In the genomic region with DNA sequence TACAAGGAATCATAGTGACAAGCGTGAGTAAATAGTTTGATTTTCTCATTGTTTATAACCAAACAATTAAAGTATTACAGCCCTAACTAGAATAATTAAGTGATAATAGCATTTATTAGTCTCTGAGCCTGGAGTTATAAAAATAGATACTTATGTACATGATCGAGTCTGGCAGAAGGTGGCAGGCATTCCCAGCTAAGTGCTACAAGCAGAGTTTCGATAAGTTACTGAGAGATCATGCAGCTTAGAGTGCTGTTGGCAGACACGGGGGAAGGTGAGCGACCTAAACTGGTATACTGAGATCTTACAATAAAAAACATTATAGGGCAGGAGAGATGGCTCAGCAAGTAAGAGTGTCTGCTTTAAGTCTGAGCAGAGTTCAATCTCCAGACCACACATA, we compare ENCODE assay signal across 24 mouse cellular contexts. TPM values are rescaled to one million over a fixed set of nuclear protein-coding genes. Genes with fewer than 3 reads are reported as not detected.
A peak's percentile ranks its signal among the peaks of the same experiment; 100 is the strongest.
DNase-seq lines count a peak whose midpoint lies in the region; ATAC-seq and TF ChIP-seq lines count a peak whose summit lies in the region.
"Had no signal": no experiment of that assay in that cellular context is flagged by ENCODE, and none has a peak within 500 bp of the region (broad histone marks: within the 10 kb centered on the region; RNA-seq: fewer than 3 reads in every experiment).

No protein-coding gene starts in this region.

- H3K36me3 ChIP-seq in heart, adult 2 months (ENCODE audit: control insufficient read depth, insufficient read depth, low read length), result no peaks in the 10 kb centered on the region
- H3K36me3 ChIP-seq in midbrain, embryonic 15.5 days (replicated peaks), result no peaks in the 10 kb centered on the region
- no peaks in the 10 kb centered on the region for H3K36me3 ChIP-seq in midbrain, embryonic 14.5 days (ENCODE audit: control insufficient read depth, insufficient read depth, low read length)
- no peaks in the 10 kb centered on the region for H3K36me3 ChIP-seq in heart, embryonic 16.5 days (ENCODE audit: control insufficient read depth, insufficient read depth)
- H3K36me3 ChIP-seq: forebrain, embryonic 10.5 days; intestine, embryonic 15.5 days; kidney, embryonic 15.5 days; liver, embryonic 15.5 days; lung, embryonic 15.5 days had no signal

- intact Hi-C loops in heart, adult 2 months (cut with DNase I), result loop anchor here (2.0 kb wide), 1 partner anchor 109 kb away; no protein-coding TSS in a partner anchor

- 0 out of 2 replicates have a peak, but pooled peaks have one; percentile 21 for TF ChIP-seq EP300 in heart, adult 2 months (IDR thresholded peaks at IDR 0.05; ENCODE audit: insufficient read depth, low read depth, low read length)

- H3K4me3 ChIP-seq in heart, adult 2 months, result no peak overlapping the region
- H3K4me3 ChIP-seq in midbrain, embryonic 15.5 days, result no peak overlapping the region
- H3K4me3 ChIP-seq in midbrain, embryonic 14.5 days (replicated peaks; ENCODE audit: low read depth, low read length), result no peak overlapping the region
- no peak overlapping the region for H3K4me3 ChIP-seq in heart, embryonic 16.5 days (ENCODE audit: low read length)
- H3K4me3 ChIP-seq: forebrain, embryonic 10.5 days; intestine, embryonic 15.5 days; kidney, embryonic 15.5 days; left cerebral cortex, adult 2 months; liver, embryonic 15.5 days; lung, embryonic 15.5 days had no signal

- H3K27ac ChIP-seq in heart, adult 2 months, result peak overlapping the region; percentile 42
- H3K27ac ChIP-seq in midbrain, embryonic 15.5 days, result no peak overlapping the region
- no peak overlapping the region for H3K27ac ChIP-seq in midbrain, embryonic 14.5 days (replicated peaks; ENCODE audit: low read depth, low read length)
- H3K27ac ChIP-seq in heart, embryonic 16.5 days (ENCODE audit: low read length), result peak overlapping the region; percentile 79
- H3K27ac ChIP-seq: forebrain, embryonic 10.5 days; intestine, embryonic 15.5 days; left cerebral cortex, adult 2 months; liver, embryonic 15.5 days; lung, embryonic 15.5 days had no signal

- H3K79me2 ChIP-seq in heart, adult 2 months (replicated peaks; ENCODE audit: control insufficient read depth, insufficient read depth, low read length), result no peaks in the 10 kb centered on the region

- DNase-seq in heart, adult 2 months, result peak in 1 of 2 experiments; percentile 41
- no peak for DNase-seq in heart, adult 8-10 months (ENCODE audit: low spot score)
- no peak for DNase-seq in midbrain, embryonic 14.5 days
- no peak for DNase-seq in right cerebral cortex, postnatal 4 days
- DNase-seq: adrenal gland, adult 8-10 months; cerebellum, adult 11-12 months; cerebellum, postnatal 10 days; gastrocnemius, postnatal 10 days; kidney, postnatal 36 days; lung, postnatal 4 days; thymus, adult 2 months; thymus, postnatal 4 days had no signal

- peaks cover 1% of the 10 kb centered on the region for H3K4me1 ChIP-seq in heart, adult 2 months (ENCODE audit: control insufficient read depth, insufficient read depth, low read length)
- peaks cover 18% of the 10 kb centered on the region for H3K4me1 ChIP-seq in midbrain, embryonic 15.5 days
- H3K4me1 ChIP-seq in midbrain, embryonic 14.5 days (ENCODE audit: control insufficient read depth, insufficient read depth, low read length), result peaks cover 14% of the 10 kb centered on the region
- H3K4me1 ChIP-seq in heart, embryonic 16.5 days (ENCODE audit: control insufficient read depth, insufficient read depth, low read length), result peaks cover 28% of the 10 kb centered on the region

- H3K9ac ChIP-seq in heart, adult 2 months (ENCODE audit: low read depth, low read length), result no peak overlapping the region
- no peak overlapping the region for H3K9ac ChIP-seq in midbrain, embryonic 15.5 days
- no peak overlapping the region for H3K9ac ChIP-seq in midbrain, embryonic 14.5 days (replicated peaks; ENCODE audit: low read length)
- no peak overlapping the region for H3K9ac ChIP-seq in heart, embryonic 16.5 days (ENCODE audit: low read length)
- H3K9ac ChIP-seq: intestine, embryonic 15.5 days; kidney, embryonic 15.5 days; liver, embryonic 15.5 days; lung, embryonic 15.5 days had no signal

- H3K27me3 ChIP-seq in heart, adult 2 months (ENCODE audit: control insufficient read depth, insufficient read depth, low read length), result no peaks in the 10 kb centered on the region
- no peaks in the 10 kb centered on the region for H3K27me3 ChIP-seq in midbrain, embryonic 15.5 days (replicated peaks)
- H3K27me3 ChIP-seq in midbrain, embryonic 14.5 days (ENCODE audit: control insufficient read depth, insufficient read depth, low read length), result no peaks in the 10 kb centered on the region
- no peaks in the 10 kb centered on the region for H3K27me3 ChIP-seq in heart, embryonic 16.5 days (ENCODE audit: control insufficient read depth, insufficient read depth, low read length)
- H3K27me3 ChIP-seq: intestine, embryonic 15.5 days had no signal

- 48% methylated on average over 5 of the region's 5 CpGs for WGBS in heart, adult 2 months
- 69% methylated on average over 5 of the region's 5 CpGs for WGBS in midbrain, embryonic 15.5 days
- 76% methylated on average over 5 of the region's 5 CpGs for WGBS in midbrain, embryonic 14.5 days
- 32% methylated on average over 5 of the region's 5 CpGs for WGBS in heart, embryonic 16.5 days

- TF ChIP-seq CTCF in heart, adult 2 months (IDR thresholded peaks at IDR 0.05), result no peak

- 0 out of 2 replicates have a peak overlapping the region, but pooled peaks have one; percentile 90 for H3K4me2 ChIP-seq in midbrain, embryonic 15.5 days
- no peak overlapping the region for H3K4me2 ChIP-seq in midbrain, embryonic 14.5 days (ENCODE audit: low read length)
- peak overlapping the region; percentile 41 for H3K4me2 ChIP-seq in heart, embryonic 16.5 days (ENCODE audit: low read depth, low read length)
- H3K4me2 ChIP-seq: intestine, embryonic 15.5 days; kidney, embryonic 15.5 days; liver, embryonic 15.5 days; lung, embryonic 15.5 days had no signal

- TF ChIP-seq POLR2A in heart, adult 2 months (IDR thresholded peaks at IDR 0.05; ENCODE audit: insufficient read depth, low read depth, low read length), result no peak

- no peaks in the 10 kb centered on the region for H3K9me3 ChIP-seq in midbrain, embryonic 15.5 days
- H3K9me3 ChIP-seq in midbrain, embryonic 14.5 days (ENCODE audit: control insufficient read depth, low read length), result no peaks in the 10 kb centered on the region
- no peaks in the 10 kb centered on the region for H3K9me3 ChIP-seq in heart, embryonic 16.5 days (replicated peaks; ENCODE audit: control insufficient read depth, low read length)
- H3K9me3 ChIP-seq: forebrain, embryonic 10.5 days; intestine, embryonic 15.5 days; kidney, embryonic 15.5 days; liver, embryonic 15.5 days; lung, embryonic 15.5 days had no signal

- no peak for ATAC-seq in midbrain, embryonic 15.5 days (replicated peaks)
- ATAC-seq in midbrain, embryonic 14.5 days (ENCODE audit: low FRiP score, low TSS enrichment), result no peak
- no peak for ATAC-seq in heart, embryonic 16.5 days (replicated peaks; ENCODE audit: extremely low read depth, insufficient read depth, low FRiP score)
- ATAC-seq in activated CD4-positive, CD25-positive, alpha-beta regulatory T cell, adult 4 months, result no peak
- ATAC-seq: forebrain, embryonic 16.5 days; hindbrain, embryonic 16.5 days; intestine, embryonic 15.5 days; Patski had no signal

RNA-seq across cellular contexts. Expression of a gene that starts 3.9 kb away (rescaled TPM):
- total RNA-seq in heart, adult 2 months (2021), result 10 to 100 TPM; 16.6 to 18.8 TPM
- polyA plus RNA-seq in heart, adult 2 months (2012; rRNA removed), result 9.1 and 9.7 TPM in 2 replicates
- total RNA-seq in heart, adult 8-10 months (2022), result 10 to 100 TPM; 16.7 to 21.1 (median 18.0) TPM
- polyA plus RNA-seq in midbrain, embryonic 15.5 days (2015; fragmentation: Nextera tagmentation; extraction: Ambion mirVana), result 25.0 and 26.9 TPM in 2 replicates
- polyA plus RNA-seq in midbrain, embryonic 14.5 days (2014; fragmentation: Nextera tagmentation; extraction: Ambion mirVana), result 28.9 and 30.1 TPM in 2 replicates
- 19.2 and 21.8 TPM in 2 replicates for polyA plus RNA-seq in heart, embryonic 16.5 days (2015; fragmentation: Nextera tagmentation; extraction: Ambion mirVana)
- 1 to 10 TPM in 1 of 2 experiments, under 1 TPM in 1; 0.76 to 1.0 TPM for polyA plus RNA-seq in activated CD4-positive, CD25-positive, alpha-beta regulatory T cell, adult 4 months (2017; shearing (Covaris generic))

RNA-seq across cellular contexts. Expression of a gene that starts 36.6 kb away (rescaled TPM):
- total RNA-seq in heart, adult 2 months (2021), result 10 to 100 TPM; 11.9 to 13.6 TPM
- 17.2 and 26.1 TPM in 2 replicates for polyA plus RNA-seq in heart, adult 2 months (2012; rRNA removed)
- 10 to 100 TPM; 12.8 to 16.3 (median 14.9) TPM for total RNA-seq in heart, adult 8-10 months (2022)
- polyA plus RNA-seq in midbrain, embryonic 15.5 days (2015; fragmentation: Nextera tagmentation; extraction: Ambion mirVana), result 45.8 and 51.4 TPM in 2 replicates
- polyA plus RNA-seq in midbrain, embryonic 14.5 days (2014; fragmentation: Nextera tagmentation; extraction: Ambion mirVana), result 40.8 and 41.4 TPM in 2 replicates
- 26.9 and 27.4 TPM in 2 replicates for polyA plus RNA-seq in heart, embryonic 16.5 days (2015; fragmentation: Nextera tagmentation; extraction: Ambion mirVana)
- 10 to 100 TPM; 17.7 to 21.2 TPM for polyA plus RNA-seq in activated CD4-positive, CD25-positive, alpha-beta regulatory T cell, adult 4 months (2017; shearing (Covaris generic))

Comparison
In these comparisons a context has a peak if more than half of its experiments do, and no peak if none do; other contexts are left out.
1. H3K27ac ChIP-seq: peak in heart, adult 2 months (single experiment) and heart, embryonic 16.5 days (single experiment); none in midbrain, embryonic 15.5 days (single experiment) and midbrain, embryonic 14.5 days (single experiment).